Mouse (Mus musculus) ES-E14 (cell line): ENCODE measurements around the gene Mrpl30. TPM values are rescaled to one million over a fixed set of nuclear protein-coding genes. Genes with fewer than 3 reads are reported as not detected.

Experiments
- DNase-seq: peaks from one replicate; pipeline ENCODE4 v3.0.0-alpha.2; 2013; ENCODE audit warnings: low read depth, low spot score
- H3K27ac ChIP-seq: 2 replicates; pipeline ENCODE4 v1.5.1; 2012; ENCODE audit warnings: low read depth, mild to moderate bottlenecking, low read length, moderate library complexity, mixed read lengths; ENCODE audit not compliant: poor library complexity, insufficient read depth, severe bottlenecking
- H3K36me3 ChIP-seq: 2 replicates; pipeline ENCODE4 v1.6.1; 2012; ENCODE audit warnings: mild to moderate bottlenecking, low read length, moderate library complexity, mixed read lengths; ENCODE audit not compliant: control insufficient read depth, poor library complexity, insufficient read depth, severe bottlenecking
- H3K4me1 ChIP-seq, 2 experiments: fragments of 150-350 bp in 1 of 2; sonication (generic) in 1 of 2; 2 replicates each; pipeline ENCODE4 v1.6.1; 2012; ENCODE audit warnings: low read length in 2 of 2, mild to moderate bottlenecking in 1 of 2, mixed read lengths in 1 of 2; ENCODE audit not compliant: control insufficient read depth in 2 of 2, insufficient read depth in 2 of 2, poor library complexity in 1 of 2
- H3K4me3 ChIP-seq, 2 experiments: fragments of 150-350 bp in 1 of 2; sonication (generic) in 1 of 2; 2 replicates each; pipeline ENCODE4 v1.5.1; 2012; ENCODE audit warnings: low read length in 2 of 2, low read depth in 1 of 2, mild to moderate bottlenecking in 1 of 2, mixed read lengths in 1 of 2; ENCODE audit not compliant: insufficient read depth in 1 of 2, poor library complexity in 1 of 2, severe bottlenecking in 1 of 2
- H3K9ac ChIP-seq: 2 replicates; pipeline ENCODE4 v1.6.1; 2012; ENCODE audit warnings: low read depth, mild to moderate bottlenecking, low read length, mixed read lengths; ENCODE audit not compliant: poor library complexity, insufficient read depth, severe bottlenecking
- H3K9me3 ChIP-seq: fragments of 150-350 bp; sonication (generic); 2 replicates; pipeline ENCODE4 v1.6.1; 2012; ENCODE audit warnings: low read depth, mild to moderate bottlenecking, low read length; ENCODE audit not compliant: control insufficient read depth, insufficient read depth
- CHD2 ChIP-seq: IDR thresholded peaks from 2 replicates; pipeline ENCODE4 v1.6.1; 2014; ENCODE audit warnings: mild to moderate bottlenecking, low read depth, low read length, inconsistent platforms
- HCFC1 ChIP-seq: IDR thresholded peaks from 2 replicates; pipeline ENCODE4 v1.6.1; 2012; ENCODE audit warnings: low read length, inconsistent platforms, borderline replicate concordance; ENCODE audit not compliant: insufficient read depth
- MAFK ChIP-seq: IDR thresholded peaks from 2 replicates; pipeline ENCODE4 v1.6.1; 2014; ENCODE audit warnings: mild to moderate bottlenecking, low read depth, low read length, inconsistent platforms; ENCODE audit not compliant: insufficient read depth
- ZC3H11A ChIP-seq: IDR thresholded peaks from 2 replicates; pipeline ENCODE4 v1.6.1; 2012; ENCODE audit warnings: low read depth, mild to moderate bottlenecking, inconsistent platforms, low read length, borderline replicate concordance
- ZNF384 ChIP-seq: IDR thresholded peaks from 2 replicates; pipeline ENCODE4 v1.6.1; 2012; ENCODE audit warnings: low read depth, low read length, inconsistent platforms
- in situ Hi-C, 2 experiments: fragments of 600-800 bp; cut with MboI; formaldehyde crosslinking; loops; one replicate each; pipeline ENCODE4 v1.15.1; 2025; ENCODE audit warnings: low sequenced_read_pairs in 2 of 2, inconsistent platforms in 1 of 2; ENCODE audit not compliant: unreplicated experiment in 2 of 2
- total RNA-seq: library from RNA; depleted of rRNA; stranded (reverse); fragments of 300-350 nt; gene quantifications from 2 replicates; pipeline ENCODE4 v1.2.3, GENCODE M21; 2012; rRNA removed

Gene Mrpl30
- 97.0 and 127 TPM in 2 replicates for total RNA-seq

- Histone ChIP-seq H3K9ac (peak within 1 kb of the TSS; percentile 89), H3K4me1 (peaks cover 0 to 6% of the 10 kb centered on the region in 2 experiments; a peak in 1 of 4 replicates), H3K4me3 (peak within 1 kb of the TSS; percentile 84 to 90), H3K36me3 (peaks cover 4% of the 10 kb centered on the region; the same call in 1 of the 2 replicates), H3K27ac (0 out of 2 replicates have a peak within 1 kb of the TSS, but pooled peaks have one; percentile 14), H3K9me3 (no peaks in the 10 kb centered on the region)
- TF ChIP-seq HCFC1: peak; percentile 90
- TF ChIP-seq ZC3H11A: no peak
- peak; percentile 100 for TF ChIP-seq ZNF384
- no peak; the same call in 1 of the 2 replicates for TF ChIP-seq MAFK
- peak; percentile 63; the same call in 1 of the 2 replicates for TF ChIP-seq CHD2
- in situ Hi-C loops: no loop called here
- peak; percentile 92 for DNase-seq
Measured at GRCm38 (mm10) chr1:37890025-37890652, at the start of gene Mrpl30, which contains the start of gene Mitd1. Gene Mrpl30 (plus strand): TSS chr1:37890477. Gene Mitd1 (minus strand): TSS chr1:37890411.

DNA sequence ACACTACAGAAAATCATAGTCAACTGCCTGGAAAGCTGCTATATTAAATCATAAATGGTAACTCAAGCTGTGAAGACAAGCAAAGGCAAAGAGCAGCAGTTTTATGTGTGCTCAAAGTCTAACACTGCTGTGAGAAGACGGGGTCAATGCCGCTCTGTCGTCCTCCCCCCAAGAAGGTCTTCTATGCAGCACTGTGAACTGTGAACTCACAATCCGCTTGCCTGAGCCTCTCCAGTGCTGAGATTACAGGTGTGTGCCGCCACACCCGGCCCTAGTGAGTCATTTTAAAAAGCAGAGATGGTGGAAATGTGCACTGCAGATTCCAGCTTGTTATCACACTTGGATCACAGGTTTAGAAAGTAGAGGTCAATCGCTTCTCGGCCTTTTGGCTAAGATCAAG lies 43.4 kb upstream of the Mrpl30 start:
- Histone ChIP-seq H3K36me3 (no peaks in the 10 kb centered on the region), H3K27ac (no peak overlapping the region), H3K9ac (no peak overlapping the region), H3K4me1 (no peaks in the 10 kb centered on the region), H3K4me3 (no peak overlapping the region), H3K9me3 (no peaks in the 10 kb centered on the region)
- no peak for DNase-seq
- no peak for TF ChIP-seq HCFC1
- no peak for TF ChIP-seq CHD2
- no peak for TF ChIP-seq ZNF384
- TF ChIP-seq ZC3H11A: no peak
- in situ Hi-C loops: no loop called here

GRCm38 (mm10) chr1:37850696-37851095 lies 39.6 kb upstream of the Mrpl30 start:
- Histone ChIP-seq H3K9ac (no peak overlapping the region), H3K27ac (no peak overlapping the region), H3K4me3 (no peak overlapping the region), H3K4me1 (no peaks in the 10 kb centered on the region), H3K36me3 (no peaks in the 10 kb centered on the region), H3K9me3 (no peaks in the 10 kb centered on the region)
- in situ Hi-C loops: loop anchor here in 1 of 2 experiments (25.0 kb wide), 1 partner anchor 163 kb away; no protein-coding TSS in a partner anchor
- no peak for DNase-seq
- no peak for TF ChIP-seq CHD2
- no peak for TF ChIP-seq MAFK
- no peak for TF ChIP-seq ZNF384
- no peak for TF ChIP-seq HCFC1
- TF ChIP-seq ZC3H11A: no peak

DNA sequence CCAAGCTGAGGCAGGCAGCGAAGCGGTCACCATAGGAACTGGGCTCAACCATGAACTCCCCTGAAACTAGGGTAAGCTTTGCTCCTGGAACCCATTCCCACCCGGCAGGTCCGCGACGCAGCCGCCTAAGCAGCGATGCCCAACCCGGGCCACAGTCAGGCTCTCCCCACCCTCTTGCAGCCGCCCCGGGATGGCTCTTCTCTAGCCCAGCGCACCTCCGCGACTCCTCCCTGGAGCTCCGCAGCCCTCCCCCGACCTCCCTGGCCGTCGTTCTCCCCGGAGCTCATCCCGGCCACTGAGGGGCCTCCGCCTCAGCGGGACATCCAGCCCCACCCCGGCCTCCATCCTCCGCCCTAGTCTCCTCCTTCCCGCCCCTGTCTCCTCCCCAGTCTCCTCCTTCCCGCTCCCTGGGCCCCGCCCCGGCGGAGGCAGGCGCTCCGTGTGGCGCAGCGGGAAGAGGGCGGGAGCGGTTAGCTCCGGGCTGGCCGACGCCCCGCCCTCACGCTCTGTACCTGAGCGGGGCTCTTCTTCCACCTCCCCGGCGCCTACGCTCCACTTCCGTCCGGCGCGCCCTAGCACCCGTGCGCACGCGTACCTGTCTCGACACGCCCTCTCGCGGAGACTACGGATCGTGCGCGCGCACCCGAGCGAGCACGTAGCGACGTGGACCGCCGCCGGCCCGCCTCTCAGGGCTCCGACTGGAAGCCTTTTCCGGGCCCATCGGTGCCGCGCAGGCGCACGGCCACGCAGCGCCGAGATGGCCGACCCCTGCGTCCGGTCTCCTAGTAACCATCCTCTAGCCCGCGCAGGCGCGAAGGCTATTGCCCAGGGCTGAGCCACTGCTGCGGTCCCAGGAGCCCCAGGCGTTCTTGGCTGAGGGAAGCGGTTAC lies 25.5 kb upstream of the Mrpl30 start:
- Histone ChIP-seq H3K36me3 (no peaks in the 10 kb centered on the region), H3K4me3 (peak overlapping the region; percentile 68 to 69), H3K9me3 (no peaks in the 10 kb centered on the region), H3K4me1 (peaks cover 0 to 3% of the 10 kb centered on the region in 2 experiments; a peak in 1 of 4 replicates), H3K9ac (peak overlapping the region; percentile 77), H3K27ac (0 out of 2 replicates have a peak overlapping the region, but pooled peaks have one; percentile 23)
- TF ChIP-seq MAFK (no peak), CHD2 (no peak), ZNF384 (no peak), HCFC1 (peak; percentile 63; the same call in 1 of the 2 replicates), ZC3H11A (0 out of 2 replicates have a peak, but pooled peaks have one; percentile 9)
- peak; percentile 96 for DNase-seq
- in situ Hi-C loops: loop anchor here in 1 of 2 experiments (25.0 kb wide), 1 partner anchor 177 kb away; no protein-coding TSS in a partner anchor
